Mouse (Mus musculus) forebrain, embryonic 10.5 days (tissue): ENCODE data around the gene Scand1. TPM values are rescaled to one million over a fixed set of nuclear protein-coding genes. Genes with fewer than 3 reads are reported as not detected.

ENCODE experiments used
- DNase-seq: peaks from one replicate; pipeline ENCODE4 v3.0.0-alpha.2; 2017; ENCODE audit warnings: low spot score; ENCODE audit errors: extremely low spot score
- H3K27ac ChIP-seq: fragments of 300-500 bp; sonication (generic); 2 replicates; pipeline ENCODE4 v1.5.1; 2016; ENCODE audit warnings: mild to moderate bottlenecking
- H3K27me3 ChIP-seq: fragments of 300-500 bp; sonication (generic); 2 replicates; pipeline ENCODE4 v1.6.1; 2016; ENCODE audit warnings: mild to moderate bottlenecking; ENCODE audit not compliant: poor library complexity, severe bottlenecking
- H3K36me3 ChIP-seq: fragments of 300-500 bp; sonication (generic); replicated peaks from 2 replicates; pipeline ENCODE4 v1.6.1; 2016; ENCODE audit warnings: mild to moderate bottlenecking, moderate library complexity
- H3K4me1 ChIP-seq: fragments of 300-500 bp; sonication (generic); 2 replicates; pipeline ENCODE4 v1.6.1; 2016
- H3K4me3 ChIP-seq: fragments of 300-500 bp; sonication (generic); 2 replicates; pipeline ENCODE4 v1.5.1; 2016; ENCODE audit warnings: mild to moderate bottlenecking, moderate library complexity
- H3K9me3 ChIP-seq: fragments of 300-500 bp; sonication (generic); 2 replicates; pipeline ENCODE4 v1.6.1; 2016; ENCODE audit warnings: mild to moderate bottlenecking, moderate library complexity
- WGBS: fragments of 180-500 bp; shearing (Covaris S2); methylation state at CpG from one replicate; pipeline ENCODE4 v1.1.7; 2016; 5-methylcytosine and 5-hydroxymethylcytosine counted together
- microRNA-seq: library from miRNA; unstranded; fragments of <30 nt; microRNA quantifications from one replicate; pipeline ENCODE4, GENCODE M21; 2017
- polyA plus RNA-seq: library from polyadenylated mRNA; unstranded; fragments of >200 nt; fragmentation: Nextera tagmentation; extraction: Ambion mirVana; gene quantifications from 2 replicates; pipeline ENCODE4 v1.2.1, GENCODE M21; 2016

Gene Scand1
- polyA plus RNA-seq, 1 experiment from 2014 or later: 52.1 TPM

DNA sequence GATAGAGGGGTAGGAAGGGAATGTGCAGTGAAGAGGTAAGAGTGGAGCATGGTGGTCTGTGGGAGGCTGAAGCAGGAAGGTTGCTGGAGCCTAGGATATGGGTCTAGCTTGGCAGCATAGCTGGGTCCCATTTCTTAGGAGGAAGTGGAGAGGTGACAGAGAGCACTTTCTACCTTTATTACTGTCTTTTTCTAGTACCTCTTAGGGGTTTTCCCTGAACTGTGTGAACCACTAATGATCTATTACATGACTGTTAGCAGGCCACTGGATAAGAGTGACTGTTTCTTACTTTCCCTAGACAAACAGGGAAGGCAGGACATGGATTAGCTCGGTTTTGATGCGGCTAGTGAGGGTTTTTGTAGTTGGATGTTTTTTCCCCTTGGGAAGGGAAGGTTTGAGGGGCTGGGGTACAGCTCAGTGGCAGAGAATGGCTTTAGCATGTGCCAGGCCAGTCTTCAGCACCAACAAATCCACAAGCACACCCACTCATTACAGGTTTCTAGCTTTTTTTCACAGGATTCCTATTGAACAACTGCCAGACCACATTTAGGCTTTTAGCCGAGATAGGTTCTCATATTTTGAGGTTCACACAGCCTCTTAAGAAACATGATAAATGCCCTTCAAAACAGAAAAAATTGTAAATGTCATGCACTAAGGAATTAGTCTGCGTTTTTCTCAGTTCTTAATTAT lies 49.2 kb downstream of the Scand1 start:
- Histone ChIP-seq H3K4me1 (no peaks in the 10 kb centered on the region), H3K27me3 (no peaks in the 10 kb centered on the region), H3K36me3 (peaks cover 76% of the 10 kb centered on the region), H3K27ac (no peak overlapping the region), H3K9me3 (no peaks in the 10 kb centered on the region), H3K4me3 (no peak overlapping the region)
- 92% methylated on average over 4 of the region's 4 CpGs for WGBS
- DNase-seq: no peak

Small RNAs within 50 kb of the gene (microRNA-seq; reads per million reads assigned to microRNA genes)
- not detected for gene Gm22759

Other genes starting within 250 kb of the Scand1 start
- gene Spag4, start 247.5 kb downstream of the Scand1 start, polyA plus RNA-seq: 4.1 TPM in 2 replicates
- 63.3 and 73.3 TPM in 2 replicates for gene Cpne1, start 200.7 kb downstream of the Scand1 start, polyA plus RNA-seq
- 47.5 and 50.4 TPM in 2 replicates for gene Rbm12, start 200.7 kb downstream of the Scand1 start, polyA plus RNA-seq
- 20.7 TPM in 2 replicates for gene Gm28036, start 185.6 kb downstream of the Scand1 start, polyA plus RNA-seq
- 379 and 398 TPM in 2 replicates for gene Romo1, start 168.7 kb downstream of the Scand1 start, polyA plus RNA-seq
- 41.7 and 45.2 TPM in 2 replicates for gene Nfs1, start 168.5 kb downstream of the Scand1 start, polyA plus RNA-seq
- gene Rbm39, start 132.5 kb downstream of the Scand1 start, polyA plus RNA-seq: 542 and 576 TPM in 2 replicates
- gene Phf20, start 116.2 kb downstream of the Scand1 start, polyA plus RNA-seq: 71.6 and 77.4 TPM in 2 replicates
- gene Cnbd2, start 405 bp downstream of the Scand1 start, polyA plus RNA-seq: 2.5 and 2.6 TPM in 2 replicates
- 0.93 and 1.1 TPM in 2 replicates for gene Epb41l1, start 108.2 kb upstream of the Scand1 start, polyA plus RNA-seq
- 51.6 and 53.4 TPM in 2 replicates for gene Aar2, start 234.9 kb upstream of the Scand1 start, polyA plus RNA-seq